ENCODE assay signal across 21 mouse cellular contexts in genomic region chr4:95146268-95146667, GRCm38 (mm10).
"Had no signal": no experiment of that assay in that cellular context is flagged by ENCODE, and none has a peak within 500 bp of the region (broad histone marks: within the 10 kb centered on the region; RNA-seq: fewer than 3 reads in every experiment).

No protein-coding gene starts in this region.

- ATAC-seq: lung, postnatal 0 days; midbrain, embryonic 13.5 days; midbrain, embryonic 15.5 days had no signal

- H3K4me2 ChIP-seq: lung, embryonic 15.5 days; midbrain, embryonic 11.5 days; midbrain, embryonic 13.5 days; midbrain, embryonic 15.5 days; neural tube, embryonic 13.5 days; neural tube, embryonic 15.5 days had no signal

- DNase-seq: lung, adult 2 months; lung, postnatal 14 days; lung, postnatal 36 days; retina, postnatal 1 day; right cerebral cortex, adult 18-20 months; right cerebral cortex, postnatal 25 days; right cerebral cortex, postnatal 4 days; spleen, adult 18-20 months; thymus, adult 18-20 months; thymus, postnatal 14 days; thymus, postnatal 36 days had no signal

- H3K27me3 ChIP-seq: lung, embryonic 15.5 days; midbrain, embryonic 13.5 days; midbrain, embryonic 15.5 days; neural tube, embryonic 13.5 days; neural tube, embryonic 15.5 days had no signal

- H3K9ac ChIP-seq: lung, embryonic 15.5 days; midbrain, embryonic 13.5 days; midbrain, embryonic 15.5 days; neural tube, embryonic 13.5 days; neural tube, embryonic 15.5 days had no signal

- H3K36me3 ChIP-seq: lung, embryonic 15.5 days; midbrain, embryonic 13.5 days; midbrain, embryonic 15.5 days; neural tube, embryonic 13.5 days; neural tube, embryonic 15.5 days had no signal

- H3K4me1 ChIP-seq: midbrain, embryonic 13.5 days; midbrain, embryonic 15.5 days; neural tube, embryonic 13.5 days; neural tube, embryonic 15.5 days had no signal

- H3K27ac ChIP-seq: lung, embryonic 15.5 days; macrophage; midbrain, embryonic 13.5 days; midbrain, embryonic 15.5 days; neural tube, embryonic 13.5 days; neural tube, embryonic 15.5 days had no signal

- H3K4me3 ChIP-seq: lung, embryonic 15.5 days; megakaryocyte, embryonic 14.5 days; midbrain, embryonic 13.5 days; midbrain, embryonic 15.5 days; myocyte; neural tube, embryonic 13.5 days; neural tube, embryonic 15.5 days had no signal

- H3K9me3 ChIP-seq: lung, embryonic 15.5 days; megakaryocyte, embryonic 14.5 days; midbrain, embryonic 13.5 days; midbrain, embryonic 15.5 days; neural tube, embryonic 13.5 days; neural tube, embryonic 15.5 days had no signal
